Mouse (Mus musculus): Measurements from ENCODE around the gene Hnf4a. TPM values are rescaled to one million over a fixed set of nuclear protein-coding genes. Genes with fewer than 3 reads are reported as not detected.

The Hnf4a gene
- total RNA-seq, 2 experiments from 2014 or later = not detected

GRCm38 (mm10) chr2:163490656-163491055 lies 16.0 kb upstream of the Hnf4a start:
- DNase-seq (ENCODE audit: low spot score in 2 of 2) = no peak

- DNase-seq (ENCODE audit: low spot score in 2 of 2) = peak in 1 of 2 experiments; percentile 5
Measured at GRCm38 (mm10) chr2:163491351-163491750, 15.3 kb upstream of the Hnf4a start.

DNA sequence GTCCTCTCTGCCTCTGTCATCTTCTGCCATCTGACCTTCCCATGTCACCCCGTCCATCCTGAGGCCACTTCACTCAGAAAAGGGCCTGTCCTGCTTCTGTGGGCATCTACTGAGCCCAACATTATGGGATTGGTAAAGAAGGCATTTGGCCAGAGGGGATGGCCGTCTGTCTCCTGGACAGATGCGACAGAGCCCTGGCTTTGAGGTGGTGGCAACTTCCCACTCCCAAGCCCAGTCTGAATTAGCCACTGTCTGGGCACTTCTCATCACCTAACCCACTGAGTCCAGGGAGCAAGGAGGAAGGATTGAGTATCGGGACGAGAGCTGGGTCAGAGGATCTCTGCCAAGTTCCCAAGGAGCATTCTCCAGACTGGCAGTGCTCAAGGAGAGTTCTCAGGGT lies 14.6 kb upstream of the Hnf4a start, which contains the start of gene R3hdml:
Gene R3hdml, plus strand, starts transcription at position 301 of the 400 bp plus-strand sequence.
- DNase-seq (ENCODE audit: low spot score in 2 of 2) = no peak

DNA sequence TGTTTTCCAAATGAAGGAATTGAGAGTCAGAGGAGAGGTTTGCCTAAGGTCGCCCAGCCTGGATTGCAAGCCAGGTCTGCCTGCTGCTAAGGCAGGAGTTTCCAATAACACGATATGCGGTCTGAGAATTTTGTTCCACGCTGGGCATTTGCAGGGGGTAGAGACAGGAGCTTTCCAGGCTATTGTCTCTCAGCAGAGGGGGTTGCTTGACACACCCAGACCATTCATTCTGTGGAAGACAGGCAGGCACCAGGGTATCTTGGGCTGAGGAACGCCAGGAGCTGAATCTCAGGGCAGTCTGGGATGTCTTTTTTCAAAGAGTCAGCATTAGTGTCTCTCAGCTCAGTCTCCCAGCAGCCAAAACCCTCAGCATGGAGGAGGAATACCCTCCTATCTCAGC lies 13.6 kb upstream of the Hnf4a start:
- DNase-seq (ENCODE audit: low spot score in 2 of 2) = no peak

DNA sequence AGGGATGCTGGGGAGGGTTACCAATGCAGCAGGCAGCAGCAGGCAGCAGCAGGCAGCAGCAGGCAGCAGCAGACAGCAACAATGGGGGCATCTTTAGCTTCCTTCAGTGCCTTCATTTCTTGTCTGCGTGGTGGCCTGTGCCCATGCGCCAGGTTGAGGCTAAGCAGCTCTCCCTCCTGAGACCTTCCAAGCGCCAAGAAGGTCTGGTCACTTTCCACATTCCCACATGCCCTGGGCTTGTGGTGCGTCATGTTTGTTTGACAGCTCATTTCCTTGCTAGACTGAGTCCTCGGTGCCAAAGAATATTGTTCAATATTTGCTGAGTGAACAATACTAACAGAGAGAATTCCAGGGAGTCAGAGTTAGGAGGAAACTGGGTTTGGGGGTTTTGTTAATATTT lies 12.6 kb upstream of the Hnf4a start:
- DNase-seq (ENCODE audit: low spot score in 2 of 2) = no peak

GRCm38 (mm10) chr2:163494456-163494855 lies 12.2 kb upstream of the Hnf4a start:
- DNase-seq (ENCODE audit: low spot score in 2 of 2) = no peak

GRCm38 (mm10) chr2:163502219-163502618 lies 4.4 kb upstream of the Hnf4a start:
- DNase-seq (ENCODE audit: low spot score in 2 of 2) = no peak

DNA sequence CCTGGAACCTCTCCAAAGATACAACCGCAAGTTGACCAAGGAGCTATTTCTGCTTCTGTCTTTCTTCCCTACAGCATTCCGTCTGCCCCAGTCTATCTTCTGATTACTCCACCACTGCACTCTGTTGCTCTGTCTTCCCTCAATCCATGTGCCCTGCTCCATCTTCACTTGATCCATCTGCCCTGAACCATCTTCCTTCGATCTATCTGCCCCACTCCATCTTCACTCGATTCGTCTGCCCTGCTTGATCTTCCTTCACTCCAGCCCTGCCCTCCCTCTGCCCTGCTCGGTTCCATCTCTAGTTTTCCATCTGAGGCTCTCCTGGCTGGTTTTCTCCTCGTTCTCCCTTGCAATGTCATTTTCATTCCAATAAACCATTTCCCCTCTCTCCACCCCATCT lies 3.4 kb upstream of the Hnf4a start:
- DNase-seq (ENCODE audit: low spot score in 2 of 2) = no peak

DNA sequence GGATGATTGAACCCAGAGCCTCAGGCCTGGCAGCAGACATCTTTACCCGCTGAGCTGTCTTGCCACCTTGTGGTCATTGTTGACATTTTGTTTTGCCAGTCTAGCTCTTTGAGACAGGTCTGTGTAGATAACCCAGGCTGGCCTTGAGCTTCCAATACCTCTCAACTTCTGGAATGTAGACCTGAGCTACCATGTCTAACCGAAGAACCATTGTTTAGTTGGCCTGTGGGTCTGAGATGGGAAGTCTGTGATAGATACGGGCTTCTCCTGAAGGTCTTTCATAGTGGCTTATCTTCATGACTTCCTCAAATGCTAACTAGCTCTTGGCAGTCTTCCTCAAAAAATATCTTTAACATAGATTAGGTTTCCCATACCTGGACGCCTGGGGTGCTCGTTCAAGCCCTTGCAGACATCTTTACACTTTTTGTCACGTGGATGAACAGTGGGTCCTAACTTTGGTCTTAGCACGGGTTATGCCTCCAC lies 19.2 kb downstream of the Hnf4a start:
- no peak for DNase-seq (ENCODE audit: low spot score in 2 of 2)

- no peak for DNase-seq (ENCODE audit: low spot score in 2 of 2)
Measured at GRCm38 (mm10) chr2:163527497-163527896, 20.9 kb downstream of the Hnf4a start.

DNA sequence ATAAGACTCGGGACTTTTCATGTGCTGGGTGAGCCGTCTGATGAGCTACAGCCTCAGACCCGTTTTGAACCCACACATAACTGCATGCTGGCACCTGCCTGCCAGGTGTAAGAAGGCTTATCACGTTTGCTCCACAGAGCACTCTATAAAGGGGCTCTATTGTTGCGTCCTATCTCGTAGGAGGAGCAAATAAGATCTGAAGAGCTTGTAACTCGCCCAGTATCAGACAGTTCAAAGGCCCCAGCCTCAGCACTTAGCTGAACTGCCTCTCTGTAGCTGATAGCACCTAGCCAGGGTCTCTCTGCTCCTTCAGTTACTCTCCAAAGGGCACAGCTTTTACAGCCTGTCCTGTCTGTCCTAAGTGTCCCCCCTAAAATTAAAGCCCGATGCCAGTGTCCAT lies 23.8 kb downstream of the Hnf4a start:
- DNase-seq (ENCODE audit: low spot score in 2 of 2) = no peak

DNA sequence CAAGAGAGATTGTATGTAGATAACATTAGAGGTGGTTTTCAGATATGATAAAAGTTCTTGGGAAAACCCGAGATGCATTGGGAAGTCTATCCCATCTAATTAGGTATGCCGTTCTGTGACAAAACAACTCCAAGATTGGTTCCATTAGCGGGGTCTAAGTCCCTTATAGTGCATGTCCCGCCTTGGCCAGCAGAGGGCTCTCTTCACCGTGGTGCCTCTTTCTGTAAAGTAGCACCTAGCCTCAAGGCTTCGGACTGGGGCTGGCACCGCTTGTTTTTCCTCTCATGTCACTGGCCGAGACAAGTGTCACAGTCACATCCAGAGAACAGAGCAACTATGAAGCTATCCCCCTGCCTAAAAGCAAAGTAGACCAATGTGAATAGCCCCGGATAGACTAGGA lies 25.3 kb downstream of the Hnf4a start:
- DNase-seq (ENCODE audit: low spot score in 2 of 2) = peak; percentile 78 to 86

DNA sequence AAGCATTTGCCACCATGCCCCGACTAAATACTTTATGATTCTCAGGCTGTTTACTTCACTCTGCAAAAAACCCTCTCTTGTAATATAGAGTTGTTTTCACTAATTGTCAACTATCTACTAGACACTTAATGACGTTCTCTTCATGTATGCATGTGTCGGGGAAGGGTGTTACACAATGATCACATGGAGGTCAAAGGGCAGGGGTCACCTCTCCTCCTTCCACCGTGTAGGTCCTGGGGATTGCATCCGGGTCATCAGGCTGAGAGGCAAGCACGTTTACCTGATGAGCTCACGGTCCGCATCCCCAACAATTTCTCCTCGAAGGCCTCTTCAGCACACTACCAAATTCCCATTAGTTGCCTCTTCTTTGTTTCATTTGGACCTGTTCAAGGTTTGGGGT lies 26.6 kb downstream of the Hnf4a start:
- DNase-seq (ENCODE audit: low spot score in 2 of 2) = no peak

GRCm38 (mm10) chr2:163534958-163535524 lies 28.4 kb downstream of the Hnf4a start:
- peak; percentile 91 to 96 for DNase-seq (ENCODE audit: low spot score in 2 of 2)

- DNase-seq (ENCODE audit: low spot score in 2 of 2) = no peak
Measured at GRCm38 (mm10) chr2:163537443-163537842, 30.8 kb downstream of the Hnf4a start.

DNA sequence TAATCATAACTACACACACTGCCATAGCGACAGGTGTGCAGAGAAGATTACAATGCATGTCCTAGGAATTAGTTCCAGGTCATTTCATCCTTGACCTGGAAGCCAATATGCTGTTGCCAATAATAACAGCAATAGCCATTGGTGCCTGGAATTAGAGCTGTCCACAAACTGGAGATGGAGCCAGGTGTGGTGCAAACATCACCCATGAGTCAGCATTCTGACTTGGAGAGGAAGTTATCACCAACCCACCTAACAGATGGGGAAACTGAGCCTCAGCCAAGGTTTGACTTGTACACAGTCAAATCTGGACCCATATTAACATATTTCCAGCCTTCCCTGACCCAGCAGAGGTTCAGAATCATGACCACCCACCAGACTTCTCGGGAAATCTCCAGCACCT lies 31.8 kb downstream of the Hnf4a start:
- peak; percentile 30 to 43 for DNase-seq (ENCODE audit: low spot score in 2 of 2)

- no peak for DNase-seq (ENCODE audit: low spot score in 2 of 2)
Measured at GRCm38 (mm10) chr2:163539321-163540040, 32.9 kb downstream of the Hnf4a start.

GRCm38 (mm10) chr2:163540231-163541117 lies 33.9 kb downstream of the Hnf4a start:
- DNase-seq (ENCODE audit: low spot score in 2 of 2) = no peak

GRCm38 (mm10) chr2:163541568-163542182 lies 35.1 kb downstream of the Hnf4a start:
- DNase-seq (ENCODE audit: low spot score in 2 of 2) = no peak

- no peak for DNase-seq (ENCODE audit: low spot score in 2 of 2)
Measured at GRCm38 (mm10) chr2:163542674-163543073, 36.1 kb downstream of the Hnf4a start.

- DNase-seq (ENCODE audit: low spot score in 2 of 2) = no peak
Measured at GRCm38 (mm10) chr2:163546623-163547318, 40.2 kb downstream of the Hnf4a start.

Data from left cerebral cortex, adult 18-20 months (tissue).